In genomic region chr13:109922228-109922627, GRCm38 (mm10) we compare ENCODE assay signal across 8 mouse cellular contexts.
DNase-seq lines count a peak whose midpoint lies in the region; ATAC-seq lines count a peak whose summit lies in the region.

No protein-coding gene starts in this region.

- no peaks in the 10 kb centered on the region for H3K27me3 ChIP-seq in neural tube, embryonic 14.5 days (ENCODE audit: control insufficient read depth, insufficient read depth, low read length)
- H3K27me3 ChIP-seq in neural tube, embryonic 15.5 days (replicated peaks) = no peaks in the 10 kb centered on the region
- H3K27me3 ChIP-seq in forebrain, embryonic 14.5 days (replicated peaks; ENCODE audit: control insufficient read depth, insufficient read depth, low read length) = no peaks in the 10 kb centered on the region

- H3K4me2 ChIP-seq in neural tube, embryonic 14.5 days (ENCODE audit: low read depth, low read length) = no peak overlapping the region
- no peak overlapping the region for H3K4me2 ChIP-seq in neural tube, embryonic 15.5 days
- H3K4me2 ChIP-seq in forebrain, embryonic 14.5 days (ENCODE audit: low read length) = no peak overlapping the region

- H3K36me3 ChIP-seq in neural tube, embryonic 14.5 days (ENCODE audit: control insufficient read depth, insufficient read depth, low read length) = no peaks in the 10 kb centered on the region
- no peaks in the 10 kb centered on the region for H3K36me3 ChIP-seq in neural tube, embryonic 15.5 days
- no peaks in the 10 kb centered on the region for H3K36me3 ChIP-seq in forebrain, embryonic 14.5 days (ENCODE audit: control insufficient read depth, insufficient read depth, low read length)

- DNase-seq in adrenal gland, adult (ENCODE audit: inconsistent age in 2 of 2, low spot score in 1 of 2) = peak; percentile 40 to 88
- DNase-seq in adrenal gland, postnatal 25 days = no peak
- peak; percentile 53 for DNase-seq in c-Kit-positive CD71-positive TER-119-negative erythroid progenitor cells, embryonic 14.5 days (ENCODE audit: low read depth)
- peak; percentile 92 for DNase-seq in forebrain, embryonic 14.5 days (ENCODE audit: low spot score)
- peak; percentile 30 to 82 for DNase-seq in layer of hippocampus, adult 18-20 months (ENCODE audit: low spot score in 2 of 2)

- H3K27ac ChIP-seq in neural tube, embryonic 14.5 days (ENCODE audit: low read depth, low read length) = no peak overlapping the region
- no peak overlapping the region for H3K27ac ChIP-seq in neural tube, embryonic 15.5 days (replicated peaks)
- no peak overlapping the region for H3K27ac ChIP-seq in forebrain, embryonic 14.5 days (ENCODE audit: low read depth, low read length)

- H3K4me1 ChIP-seq in neural tube, embryonic 14.5 days (ENCODE audit: control insufficient read depth, insufficient read depth, low read length) = no peaks in the 10 kb centered on the region
- H3K4me1 ChIP-seq in neural tube, embryonic 15.5 days = peaks cover 15% of the 10 kb centered on the region
- no peaks in the 10 kb centered on the region for H3K4me1 ChIP-seq in forebrain, embryonic 14.5 days (ENCODE audit: control insufficient read depth, insufficient read depth, low read length)

- H3K9me3 ChIP-seq in neural tube, embryonic 14.5 days (ENCODE audit: control insufficient read depth, low read length) = no peaks in the 10 kb centered on the region
- no peaks in the 10 kb centered on the region for H3K9me3 ChIP-seq in neural tube, embryonic 15.5 days (replicated peaks)
- H3K9me3 ChIP-seq in forebrain, embryonic 14.5 days (replicated peaks; ENCODE audit: control insufficient read depth, low read length) = no peaks in the 10 kb centered on the region

- no peak overlapping the region for H3K9ac ChIP-seq in neural tube, embryonic 14.5 days (replicated peaks; ENCODE audit: low read depth, low read length)
- H3K9ac ChIP-seq in neural tube, embryonic 15.5 days (replicated peaks) = no peak overlapping the region
- H3K9ac ChIP-seq in forebrain, embryonic 14.5 days (ENCODE audit: low read length) = no peak overlapping the region

- 3% methylated on average over 4 of the region's 4 CpGs for WGBS in neural tube, embryonic 14.5 days
- WGBS in neural tube, embryonic 15.5 days = under 1% methylated on average over 4 of the region's 4 CpGs
- 2% methylated on average over 4 of the region's 4 CpGs for WGBS in forebrain, embryonic 14.5 days

- H3K4me3 ChIP-seq in neural tube, embryonic 14.5 days (ENCODE audit: low read depth, low read length) = no peak overlapping the region
- no peak overlapping the region for H3K4me3 ChIP-seq in neural tube, embryonic 15.5 days (replicated peaks)
- no peak overlapping the region for H3K4me3 ChIP-seq in forebrain, embryonic 14.5 days (ENCODE audit: low read depth, low read length)

- 0 out of 2 replicates have a peak, but pooled peaks have one; percentile 21 for ATAC-seq in neural tube, embryonic 14.5 days (ENCODE audit: low read depth)
- no peak for ATAC-seq in neural tube, embryonic 15.5 days (ENCODE audit: low FRiP score)
- ATAC-seq in forebrain, embryonic 14.5 days = peak; percentile 27; the same call in 1 of the 2 replicates
- ATAC-seq in monocyte, adult 5-6 weeks (replicated peaks; ENCODE audit: insufficient number of reproducible peaks, low FRiP score, low TSS enrichment, poor library complexity, severe bottlenecking) = peak; percentile 65
